Mouse (Mus musculus) forebrain, embryonic 12.5 days (tissue): ENCODE results near the gene U2af1l4. TPM values are rescaled to one million over a fixed set of nuclear protein-coding genes. Genes with fewer than 3 reads are reported as not detected.

ENCODE experiments used
- ATAC-seq: fragments of 200-750 bp; cut with Nextera tagmentation; 2 replicates; pipeline ENCODE4 v1.8.0; 2017; ENCODE audit warnings: moderate TSS enrichment; ENCODE audit not compliant: low FRiP score
- H3K27ac ChIP-seq: fragments of 300-500 bp; sonication (generic); 2 replicates; pipeline ENCODE4 v1.5.1; 2016; ENCODE audit warnings: mild to moderate bottlenecking
- H3K27me3 ChIP-seq: fragments of 300-500 bp; sonication (generic); 2 replicates; pipeline ENCODE4 v1.6.1; 2016; ENCODE audit warnings: mild to moderate bottlenecking
- H3K36me3 ChIP-seq: fragments of 300-500 bp; sonication (generic); replicated peaks from 2 replicates; pipeline ENCODE4 v1.6.1; 2016; ENCODE audit warnings: mild to moderate bottlenecking
- H3K4me1 ChIP-seq: fragments of 300-500 bp; sonication (generic); 2 replicates; pipeline ENCODE4 v1.6.1; 2016
- H3K4me2 ChIP-seq: fragments of 300-500 bp; sonication (generic); 2 replicates; pipeline ENCODE4 v1.6.1; 2016; ENCODE audit warnings: mild to moderate bottlenecking, moderate library complexity
- H3K4me3 ChIP-seq: fragments of 300-500 bp; sonication (generic); replicated peaks from 2 replicates; pipeline ENCODE4 v1.5.1; 2016; ENCODE audit warnings: mild to moderate bottlenecking
- H3K9ac ChIP-seq: fragments of 300-500 bp; sonication (generic); 2 replicates; pipeline ENCODE4 v1.6.1; 2016; ENCODE audit warnings: mild to moderate bottlenecking
- H3K9me3 ChIP-seq: fragments of 300-500 bp; sonication (generic); 2 replicates; pipeline ENCODE4 v1.6.1; 2016
- WGBS: fragments of 180-500 bp; shearing (Covaris S2); methylation state at CpG from one replicate; pipeline ENCODE4 v1.1.7; 2016; 5-methylcytosine and 5-hydroxymethylcytosine counted together
- microRNA-seq: library from miRNA; unstranded; fragments of <30 nt; microRNA quantifications from one replicate; pipeline ENCODE4, GENCODE M21; 2017
- polyA plus RNA-seq: library from polyadenylated mRNA; unstranded; fragments of >200 nt; fragmentation: Nextera tagmentation; extraction: Ambion mirVana; gene quantifications from 2 replicates; pipeline ENCODE4 v1.2.1, GENCODE M21; 2016

U2af1l4 gene
- polyA plus RNA-seq, 1 experiment from 2014 or later = 95.7 TPM

- Histone ChIP-seq H3K36me3 (no peaks in the 10 kb centered on the region), H3K27ac (no peak overlapping the region), H3K9ac (no peak overlapping the region), H3K4me3 (no peak overlapping the region), H3K27me3 (no peaks in the 10 kb centered on the region), H3K4me2 (no peak overlapping the region), H3K4me1 (no peaks in the 10 kb centered on the region), H3K9me3 (no peaks in the 10 kb centered on the region)
- no peak for ATAC-seq
- WGBS = 43% methylated on average over 16 of the region's 16 CpGs
These were observed 45.4 kb downstream of the U2af1l4 start for GRCm38 (mm10) chr7:30608476-30608875.

- WGBS = 60% methylated on average over 7 of the region's 7 CpGs
- no peak overlapping the region for H3K9ac ChIP-seq
- H3K9me3 ChIP-seq = no peaks in the 10 kb centered on the region
- H3K4me2 ChIP-seq = no peak overlapping the region
- no peak for ATAC-seq
- H3K27me3 ChIP-seq = no peaks in the 10 kb centered on the region
- H3K4me3 ChIP-seq = no peak overlapping the region
- peaks cover 2% of the 10 kb centered on the region; the same call in 1 of the 2 replicates for H3K36me3 ChIP-seq
- H3K27ac ChIP-seq = no peak overlapping the region
- H3K4me1 ChIP-seq = no peaks in the 10 kb centered on the region
These were observed 46.9 kb downstream of the U2af1l4 start for GRCm38 (mm10) chr7:30610043-30610442.

DNA sequence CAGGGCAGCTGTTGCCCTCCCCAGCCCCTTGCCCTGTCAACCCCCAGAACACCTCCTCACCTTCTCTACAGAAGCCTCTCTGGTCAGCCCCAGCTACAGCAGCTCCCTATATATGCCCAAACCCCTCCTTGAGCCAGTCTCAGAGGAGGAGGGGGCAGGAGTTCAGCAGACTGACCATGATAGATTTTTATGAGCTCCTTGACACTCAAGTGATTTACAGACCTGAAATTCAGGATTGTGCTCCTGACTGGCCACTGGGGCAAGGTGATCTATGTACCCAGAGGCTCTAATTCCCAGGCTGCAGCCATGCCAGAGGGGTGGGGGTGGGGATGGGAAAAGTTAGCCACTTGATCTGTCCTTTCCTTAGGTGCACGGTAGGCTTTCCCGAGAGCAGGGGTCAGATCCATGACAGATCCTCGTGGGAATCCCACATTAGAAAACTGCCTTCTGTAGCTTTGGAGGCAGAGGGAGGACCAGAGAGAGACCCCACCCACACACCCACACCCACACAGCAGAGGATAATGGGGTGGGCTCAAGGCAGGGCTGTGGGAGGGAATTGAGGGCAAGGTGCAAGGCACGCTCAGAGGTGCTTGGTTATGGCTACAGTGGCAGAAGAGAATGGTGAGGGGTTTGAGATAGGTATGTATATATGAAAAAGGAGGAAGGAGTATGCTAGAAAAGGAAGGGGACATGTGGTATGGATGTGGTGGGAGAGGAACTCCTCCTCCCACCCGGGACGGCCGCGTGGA, 49.7 kb downstream of the U2af1l4 start, which contains the start of gene Upk1a:
Gene Upk1a (minus strand): TSS at position 194 of the 749 bp plus-strand sequence.
- 84% methylated on average over 8 of the region's 8 CpGs for WGBS
- no peak within 1 kb of the TSS for H3K27ac ChIP-seq
- no peak for ATAC-seq

DNA sequence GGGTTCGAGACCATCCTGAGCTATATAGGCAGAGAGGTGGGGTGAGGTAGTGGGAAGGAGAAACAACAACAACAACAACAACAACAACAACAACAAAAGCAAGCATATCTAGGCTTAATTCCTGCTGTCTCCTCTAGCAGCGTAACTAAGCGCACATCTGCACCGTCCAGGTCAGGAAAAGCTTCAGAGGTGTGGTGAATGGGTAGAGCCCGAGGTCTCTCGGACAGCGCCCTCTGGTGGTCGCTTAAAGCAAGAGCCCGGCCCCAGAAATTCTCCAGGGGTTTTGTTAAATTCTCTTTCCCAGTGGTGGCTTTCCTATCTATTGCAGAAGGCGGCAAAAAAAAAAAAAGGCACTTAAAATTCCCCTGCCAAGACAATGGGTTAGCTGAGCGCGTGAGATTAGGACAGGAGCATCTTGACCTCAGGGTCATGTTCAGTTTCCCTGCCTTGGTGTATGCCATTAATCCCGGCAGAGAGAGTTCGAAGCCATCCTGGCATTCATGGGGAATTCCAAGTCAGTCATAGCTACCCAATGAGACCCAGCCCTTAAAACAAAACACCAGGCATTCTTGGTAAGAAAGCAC, 50.5 kb downstream of the U2af1l4 start:
- Histone ChIP-seq H3K36me3 (peaks cover 36% of the 10 kb centered on the region), H3K27me3 (no peaks in the 10 kb centered on the region), H3K9me3 (no peaks in the 10 kb centered on the region), H3K4me3 (no peak overlapping the region), H3K4me1 (no peaks in the 10 kb centered on the region), H3K4me2 (no peak overlapping the region), H3K27ac (no peak overlapping the region), H3K9ac (no peak overlapping the region)
- ATAC-seq = peak; percentile 58; the same call in 1 of the 2 replicates
- 23% methylated on average over 14 of the region's 14 CpGs for WGBS

More for the DNA sequence above, 49.7 kb downstream of the U2af1l4 start, which contains the start of gene Upk1a:
- no peak within 1 kb of the TSS for H3K4me3 ChIP-seq
- H3K9ac ChIP-seq = no peak within 1 kb of the TSS
- H3K4me2 ChIP-seq = no peak within 1 kb of the TSS
- peaks cover 28% of the 10 kb centered on the region for H3K36me3 ChIP-seq
- H3K27me3 ChIP-seq = no peaks in the 10 kb centered on the region
- no peaks in the 10 kb centered on the region for H3K4me1 ChIP-seq
- no peaks in the 10 kb centered on the region for H3K9me3 ChIP-seq

- no peak overlapping the region for H3K27ac ChIP-seq
- no peaks in the 10 kb centered on the region for H3K4me1 ChIP-seq
- no peak overlapping the region for H3K4me3 ChIP-seq
- H3K9ac ChIP-seq = no peak overlapping the region
- H3K27me3 ChIP-seq = no peaks in the 10 kb centered on the region
- H3K36me3 ChIP-seq = peaks cover 44% of the 10 kb centered on the region
- 85% methylated on average over 2 of the region's 2 CpGs for WGBS
- no peak overlapping the region for H3K4me2 ChIP-seq
- no peaks in the 10 kb centered on the region for H3K9me3 ChIP-seq
- no peak for ATAC-seq
These were observed 51.4 kb downstream of the U2af1l4 start for GRCm38 (mm10) chr7:30614454-30614853.

Small RNAs within 50 kb of the gene (microRNA-seq; reads per million reads assigned to microRNA genes)
- gene Gm38670 (3.2 reads per million, percentile 8 among the genes with 10 or more reads in this experiment), gene Mir3569 (not detected)

Other genes starting within 250 kb of the U2af1l4 start
- gene Syne4, start 248.5 kb upstream of the U2af1l4 start, polyA plus RNA-seq = 21.8 and 23.5 TPM in 2 replicates
- gene E130208F15Rik, start 241.6 kb upstream of the U2af1l4 start, polyA plus RNA-seq = 2.0 TPM in 1 of 2 replicates, not detected in the other
- 22.0 and 23.8 TPM in 2 replicates for gene Sdhaf1, start 239.4 kb upstream of the U2af1l4 start, polyA plus RNA-seq
- gene Lrfn3, start 200.5 kb upstream of the U2af1l4 start, polyA plus RNA-seq = 7.3 and 8.1 TPM in 2 replicates
- 11.3 and 11.7 TPM in 2 replicates for gene Tyrobp, start 149.5 kb upstream of the U2af1l4 start, polyA plus RNA-seq
- gene Hcst, start 143.4 kb upstream of the U2af1l4 start, polyA plus RNA-seq = not detected in 2 replicates
- 0.97 and 1.4 TPM in 2 replicates for gene Nfkbid, start 141.6 kb upstream of the U2af1l4 start, polyA plus RNA-seq
- 214 and 237 TPM in 2 replicates for gene Aplp1, start 117.8 kb upstream of the U2af1l4 start, polyA plus RNA-seq
- 1.1 and 1.6 TPM in 2 replicates for gene Kirrel2, start 105.6 kb upstream of the U2af1l4 start, polyA plus RNA-seq
- gene Nphs1, start 105.0 kb upstream of the U2af1l4 start, polyA plus RNA-seq = 0.09 and 0.35 TPM in 2 replicates
- gene Prodh2, start 69.7 kb upstream of the U2af1l4 start, polyA plus RNA-seq = not detected in 2 replicates
- gene Arhgap33, start 28.2 kb upstream of the U2af1l4 start, polyA plus RNA-seq = 89.4 and 98.9 TPM in 2 replicates
- gene Hspb6, start 11.1 kb upstream of the U2af1l4 start, polyA plus RNA-seq = 7.9 and 8.4 TPM in 2 replicates
- gene Proser3, start 11.0 kb upstream of the U2af1l4 start, polyA plus RNA-seq = 16.1 and 18.6 TPM in 2 replicates
- 51.7 and 63.1 TPM in 2 replicates for gene Lin37, start 3.5 kb upstream of the U2af1l4 start, polyA plus RNA-seq
- 24.0 and 24.9 TPM in 2 replicates for gene Gm49396, start within 50 bp of the U2af1l4 start, polyA plus RNA-seq
- 142 and 145 TPM in 2 replicates for gene Psenen, start 326 bp downstream of the U2af1l4 start, polyA plus RNA-seq
- gene Igflr1, start 2.1 kb downstream of the U2af1l4 start, polyA plus RNA-seq = 3.4 and 5.6 TPM in 2 replicates
- gene Kmt2b, start 25.4 kb downstream of the U2af1l4 start, polyA plus RNA-seq = 13.0 TPM in 2 replicates
- 0.32 and 0.46 TPM in 2 replicates for gene Zbtb32, start 35.6 kb downstream of the U2af1l4 start, polyA plus RNA-seq
- gene Upk1a, start 49.5 kb downstream of the U2af1l4 start, polyA plus RNA-seq = 0.23 and 0.61 TPM in 2 replicates
- 814 and 871 TPM in 2 replicates for gene Cox6b1, start 62.9 kb downstream of the U2af1l4 start, polyA plus RNA-seq
- gene Etv2, start 72.6 kb downstream of the U2af1l4 start, polyA plus RNA-seq = not detected in 2 replicates
- gene Rbm42, start 87.0 kb downstream of the U2af1l4 start, polyA plus RNA-seq = 144 and 150 TPM in 2 replicates
- 63.7 and 64.5 TPM in 2 replicates for gene Haus5, start 101.7 kb downstream of the U2af1l4 start, polyA plus RNA-seq
- gene Pmis2, start 108.3 kb downstream of the U2af1l4 start, polyA plus RNA-seq = not detected in 2 replicates
- 0.33 TPM in 1 of 2 replicates, not detected in the other for gene 2200002J24Rik, start 135.6 kb downstream of the U2af1l4 start, polyA plus RNA-seq
- 1.6 and 1.8 TPM in 2 replicates for gene Atp4a, start 148.9 kb downstream of the U2af1l4 start, polyA plus RNA-seq
- 135 and 144 TPM in 2 replicates for gene Tmem147, start 166.2 kb downstream of the U2af1l4 start, polyA plus RNA-seq
- 0.49 and 0.69 TPM in 2 replicates for gene Gapdhs, start 180.4 kb downstream of the U2af1l4 start, polyA plus RNA-seq
- 1.5 and 2.0 TPM in 2 replicates for gene Sbsn, start 188.2 kb downstream of the U2af1l4 start, polyA plus RNA-seq
- not detected in 2 replicates for gene Dmkn, start 200.5 kb downstream of the U2af1l4 start, polyA plus RNA-seq
- gene Krtdap, start 224.6 kb downstream of the U2af1l4 start, polyA plus RNA-seq = not detected in 2 replicates